Mouse (Mus musculus) heart, postnatal 36 days (tissue): ENCODE measurements around the gene Rbfox2. TPM values are rescaled to one million over a fixed set of nuclear protein-coding genes. Genes with fewer than 3 reads are reported as not detected.

Experiments used
- DNase-seq, 2 experiments: peaks; one replicate each; pipeline ENCODE4 v3.0.0; 2021 to 2022
- intact Hi-C: fragments of 180-260 bp; cut with DNase I; formaldehyde crosslinking; loops from one replicate; pipeline ENCODE4 v1.15.1; 2025
- total RNA-seq, 2 experiments: library from RNA; stranded (reverse); gene quantifications; 2 replicates each; pipeline ENCODE4 v1.2.3; 2021

Rbfox2 gene
- total RNA-seq, 2 experiments from 2014 or later, result 91.7 to 107 TPM

GRCm38 (mm10) chr15:77119666-77120065 lies 187.1 kb downstream of the Rbfox2 start:
- intact Hi-C loops, result no loop called here
- DNase-seq, result no peak

GRCm38 (mm10) chr15:77117209-77117608 lies 189.6 kb downstream of the Rbfox2 start:
- intact Hi-C loops, result no loop called here
- DNase-seq, result no peak

- intact Hi-C loops, result no loop called here
- DNase-seq, result no peak
These were observed 190.6 kb downstream of the Rbfox2 start for GRCm38 (mm10) chr15:77116139-77116722.

- intact Hi-C loops, result no loop called here
- DNase-seq, result no peak
These were observed 191.3 kb downstream of the Rbfox2 start for GRCm38 (mm10) chr15:77115456-77115855.

GRCm38 (mm10) chr15:77113591-77113990 lies 193.2 kb downstream of the Rbfox2 start:
- no peak for DNase-seq
- intact Hi-C loops, result no loop called here

GRCm38 (mm10) chr15:77112378-77112777 lies 194.4 kb downstream of the Rbfox2 start:
- DNase-seq, result no peak
- intact Hi-C loops, result no loop called here

GRCm38 (mm10) chr15:77111924-77112323 lies 194.9 kb downstream of the Rbfox2 start:
- intact Hi-C loops, result no loop called here
- no peak for DNase-seq

GRCm38 (mm10) chr15:77110452-77110851 lies 196.4 kb downstream of the Rbfox2 start:
- intact Hi-C loops, result no loop called here
- no peak for DNase-seq

GRCm38 (mm10) chr15:77107169-77107908 lies 199.5 kb downstream of the Rbfox2 start:
- DNase-seq, result no peak
- intact Hi-C loops, result no loop called here

GRCm38 (mm10) chr15:77105273-77105672 lies 201.5 kb downstream of the Rbfox2 start:
- DNase-seq, result no peak
- intact Hi-C loops, result no loop called here

- intact Hi-C loops, result no loop called here
- no peak for DNase-seq
These were observed 202.2 kb downstream of the Rbfox2 start for GRCm38 (mm10) chr15:77104349-77105158.

- intact Hi-C loops, result no loop called here
- no peak for DNase-seq
These were observed 204.1 kb downstream of the Rbfox2 start for GRCm38 (mm10) chr15:77102685-77103084.

- intact Hi-C loops, result no loop called here
- DNase-seq, result no peak
These were observed 207.0 kb downstream of the Rbfox2 start for GRCm38 (mm10) chr15:77099756-77100155.

- intact Hi-C loops, result no loop called here
- no peak for DNase-seq
These were observed 209.4 kb downstream of the Rbfox2 start for GRCm38 (mm10) chr15:77097358-77097757.

GRCm38 (mm10) chr15:77095216-77095615 lies 211.6 kb downstream of the Rbfox2 start:
- intact Hi-C loops, result no loop called here
- DNase-seq, result no peak

- intact Hi-C loops, result no loop called here
- DNase-seq, result no peak
These were observed 212.4 kb downstream of the Rbfox2 start for GRCm38 (mm10) chr15:77094431-77094830.

GRCm38 (mm10) chr15:77091394-77091793 lies 215.4 kb downstream of the Rbfox2 start:
- DNase-seq, result no peak
- intact Hi-C loops, result no loop called here

- intact Hi-C loops, result no loop called here
- DNase-seq, result no peak
These were observed 216.3 kb downstream of the Rbfox2 start for GRCm38 (mm10) chr15:77090531-77090930.

GRCm38 (mm10) chr15:77089249-77089648 lies 217.6 kb downstream of the Rbfox2 start:
- intact Hi-C loops, result loop anchor here (5.0 kb wide), 1 partner anchor 58 kb away; no protein-coding TSS in a partner anchor
- DNase-seq, result no peak

GRCm38 (mm10) chr15:77086488-77086887 lies 220.3 kb downstream of the Rbfox2 start:
- DNase-seq, result no peak
- intact Hi-C loops, result loop anchor here (5.0 kb wide), 1 partner anchor 61 kb away; no protein-coding TSS in a partner anchor

GRCm38 (mm10) chr15:77085818-77086217 lies 221.0 kb downstream of the Rbfox2 start:
- peak; percentile 58 to 60 for DNase-seq
- intact Hi-C loops, result loop anchor here (5.0 kb wide), 1 partner anchor 61 kb away; no protein-coding TSS in a partner anchor
